Mouse (Mus musculus) CH12.LX (cell line): ENCODE measurements around the gene Cacna2d1.

ENCODE experiments used
- CTCF ChIP-seq, 2 experiments: IDR thresholded peaks in 1 of 2; conservative IDR thresholded peaks in 1 of 2; 2 replicates each; pipeline ENCODE4 v1.5.1; 2011 to 2012; ENCODE audit warnings: low read depth in 2 of 2, low read length in 2 of 2, improper control_type of control experiment in 1 of 2, inconsistent platforms in 1 of 2, mild to moderate bottlenecking in 1 of 2, moderate library complexity in 1 of 2
- EP300 ChIP-seq: IDR thresholded peaks from 2 replicates; pipeline ENCODE4 v1.6.1; 2011; ENCODE audit warnings: low read length, improper control_type of control experiment
- MAFK ChIP-seq: IDR thresholded peaks from 2 replicates; pipeline ENCODE4 v1.6.1; 2011; ENCODE audit warnings: low read length, improper control_type of control experiment; ENCODE audit not compliant: insufficient replicate concordance
- NRF1 ChIP-seq: IDR thresholded peaks from 2 replicates; pipeline ENCODE4 v1.6.1; 2014; ENCODE audit warnings: low read depth, mild to moderate bottlenecking, inconsistent platforms, low read length, improper control_type of control experiment, moderate library complexity
- SIN3A ChIP-seq: IDR thresholded peaks from 2 replicates; pipeline ENCODE4 v1.6.1; 2012; ENCODE audit warnings: low read length, improper control_type of control experiment, inconsistent platforms

GRCm38 (mm10) chr5:15934376-15935233, at the start of gene Cacna2d1:
- no peak for TF ChIP-seq NRF1
- TF ChIP-seq SIN3A, result no peak
- TF ChIP-seq EP300, result no peak
- no peak for TF ChIP-seq CTCF (conservative IDR thresholded peaks at IDR 0.05 in 1 of 2, IDR thresholded peaks at IDR 0.05 in 1 of 2; ENCODE audit: low read depth in 2 of 2, low read length in 2 of 2)
- TF ChIP-seq MAFK, result no peak
